Mouse (Mus musculus) megakaryocyte, embryonic 14.5 days (primary cell): ENCODE measurements around the gene Grip1.

Source experiments
- FLI1 ChIP-seq: IDR thresholded peaks from 2 replicates; pipeline ENCODE4 v1.6.1; 2012; ENCODE audit warnings: low read length, inconsistent platforms, mixed read lengths
- GATA1 ChIP-seq: IDR thresholded peaks from 3 replicates; pipeline ENCODE4 v1.6.1; 2012; ENCODE audit warnings: mixed read lengths, low read length, inconsistent platforms, borderline replicate concordance

DNA sequence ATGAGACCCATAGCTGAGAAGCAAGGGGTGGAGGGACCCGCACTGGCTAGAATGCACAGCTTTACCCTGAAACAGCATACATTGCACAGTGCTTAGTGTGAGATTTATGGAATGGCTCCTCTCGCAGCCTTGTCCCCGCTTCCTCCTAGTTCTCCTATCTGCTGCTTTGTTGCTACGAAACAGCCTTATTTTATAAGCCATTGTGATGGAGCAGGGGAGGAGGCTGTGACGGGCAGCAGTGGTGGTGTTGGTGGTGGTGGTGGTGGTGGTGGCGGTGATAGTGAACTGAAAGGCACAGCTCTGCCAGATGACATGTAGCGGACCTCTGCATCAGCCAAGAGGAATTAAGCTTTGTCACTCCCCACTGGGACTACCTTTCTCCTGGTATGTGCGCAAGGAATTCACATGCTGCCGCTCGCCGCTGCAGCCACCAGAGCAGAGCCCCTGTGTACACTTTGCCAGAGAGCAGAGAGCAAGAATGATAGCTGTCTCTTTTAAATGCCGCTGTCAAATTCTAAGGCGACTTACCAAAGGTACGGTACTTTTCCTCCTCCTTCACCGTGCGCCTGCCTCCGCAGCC, 365.6 kb downstream of the Grip1 start:
- TF ChIP-seq GATA1, result no peak
- no peak for TF ChIP-seq FLI1
